Mouse (Mus musculus): ENCODE measurements around the gene Dusp3. TPM values are rescaled to one million over a fixed set of nuclear protein-coding genes. Genes with fewer than 3 reads are reported as not detected.

Gene Dusp3
- total RNA-seq, 1 experiment = 14.8 TPM

DNA sequence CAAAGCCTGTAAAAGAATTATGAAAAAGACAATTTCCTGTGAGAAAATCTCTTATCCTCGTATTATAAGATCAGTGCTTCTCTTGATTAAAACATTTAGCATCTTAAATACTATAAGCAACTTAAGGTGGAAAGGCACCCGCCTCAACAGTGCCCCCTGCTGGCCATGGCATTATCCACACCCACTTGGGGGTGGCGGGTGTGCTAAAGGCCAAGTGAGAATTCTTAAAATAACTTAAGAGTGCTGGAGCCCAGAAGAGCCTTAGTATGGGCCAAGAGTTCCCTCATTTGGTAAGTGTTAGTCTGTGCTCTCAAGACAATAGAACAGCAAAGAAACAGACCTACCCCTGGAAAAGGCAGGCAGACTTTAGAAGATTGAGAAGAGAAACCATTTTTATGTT lies 15.4 kb downstream of the Dusp3 start:
- Histone ChIP-seq H3K9ac (ENCODE audit: insufficient read depth, low read depth, low read length, poor library complexity, severe bottlenecking) (no peak overlapping the region), H3K36me3 (ENCODE audit: control insufficient read depth, insufficient read depth, low read length, poor library complexity, severe bottlenecking) (peaks cover 9% of the 10 kb centered on the region; the same call in 1 of the 2 replicates), H3K4me3 (ENCODE audit: insufficient read depth in 1 of 2, low read depth in 1 of 2, low read length in 2 of 2, poor library complexity in 1 of 2, severe bottlenecking in 1 of 2) (no peak overlapping the region), H3K27ac (ENCODE audit: insufficient read depth, low read depth, low read length, poor library complexity, severe bottlenecking) (no peak overlapping the region), H3K9me3 (ENCODE audit: control insufficient read depth, insufficient read depth, low read depth, low read length) (no peaks in the 10 kb centered on the region), H3K4me1 (ENCODE audit: control insufficient read depth in 2 of 2, insufficient read depth in 2 of 2, low read length in 2 of 2, poor library complexity in 1 of 2) (peaks cover 0 to 18% of the 10 kb centered on the region in 2 experiments; a peak in 2 of 4 replicates)
- in situ Hi-C loops (cut with MboI; ENCODE audit: low sequenced_read_pairs in 2 of 2, unreplicated experiment in 2 of 2) = no loop called here
- TF ChIP-seq ZC3H11A (IDR thresholded peaks at IDR 0.05; ENCODE audit: borderline replicate concordance, low read depth, low read length) = no peak
- TF ChIP-seq MAFK (IDR thresholded peaks at IDR 0.05; ENCODE audit: insufficient read depth, low read depth, low read length) = no peak
- TF ChIP-seq CHD2 (IDR thresholded peaks at IDR 0.05; ENCODE audit: low read depth, low read length) = no peak
- no peak for TF ChIP-seq ZNF384 (IDR thresholded peaks at IDR 0.05; ENCODE audit: low read depth, low read length)
- TF ChIP-seq HCFC1 (IDR thresholded peaks at IDR 0.05; ENCODE audit: borderline replicate concordance, insufficient read depth, low read length) = no peak
- no peak for DNase-seq (ENCODE audit: low read depth, low spot score)

DNA sequence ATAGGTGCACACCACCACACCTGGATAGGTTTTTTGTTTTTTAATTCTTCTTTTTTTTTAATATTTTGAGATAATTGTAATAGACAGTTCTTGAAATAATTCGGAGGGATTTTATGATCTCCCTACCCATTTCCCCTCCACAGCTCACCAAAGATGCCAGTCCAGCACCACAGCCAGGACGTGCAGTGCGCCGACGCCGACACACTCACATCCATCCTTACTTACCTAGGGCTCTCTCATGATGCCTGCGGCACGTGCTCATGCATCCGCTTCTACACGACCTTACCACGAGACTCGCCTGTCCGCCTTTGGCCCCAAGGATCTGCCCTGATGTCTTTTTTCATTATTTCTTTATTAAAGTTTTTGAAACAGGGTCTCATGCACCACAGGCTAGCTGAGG lies 17.0 kb downstream of the Dusp3 start:
- in situ Hi-C loops (cut with MboI; ENCODE audit: low sequenced_read_pairs in 2 of 2, unreplicated experiment in 2 of 2) = loop anchor here in 1 of 2 experiments (5.0 kb wide), 1 partner anchor 48 kb away; no protein-coding TSS in a partner anchor
- Histone ChIP-seq H3K4me3 (ENCODE audit: insufficient read depth in 1 of 2, low read depth in 1 of 2, low read length in 2 of 2, poor library complexity in 1 of 2, severe bottlenecking in 1 of 2) (no peak overlapping the region), H3K36me3 (ENCODE audit: control insufficient read depth, insufficient read depth, low read length, poor library complexity, severe bottlenecking) (peaks cover 8% of the 10 kb centered on the region; the same call in 1 of the 2 replicates), H3K27ac (ENCODE audit: insufficient read depth, low read depth, low read length, poor library complexity, severe bottlenecking) (no peak overlapping the region), H3K9ac (ENCODE audit: insufficient read depth, low read depth, low read length, poor library complexity, severe bottlenecking) (no peak overlapping the region), H3K9me3 (ENCODE audit: control insufficient read depth, insufficient read depth, low read depth, low read length) (no peaks in the 10 kb centered on the region), H3K4me1 (ENCODE audit: control insufficient read depth in 2 of 2, insufficient read depth in 2 of 2, low read length in 2 of 2, poor library complexity in 1 of 2) (peaks cover 0 to 18% of the 10 kb centered on the region in 2 experiments; a peak in 2 of 4 replicates)
- TF ChIP-seq ZC3H11A (IDR thresholded peaks at IDR 0.05; ENCODE audit: borderline replicate concordance, low read depth, low read length) = no peak
- no peak for TF ChIP-seq ZNF384 (IDR thresholded peaks at IDR 0.05; ENCODE audit: low read depth, low read length)
- no peak for TF ChIP-seq HCFC1 (IDR thresholded peaks at IDR 0.05; ENCODE audit: borderline replicate concordance, insufficient read depth, low read length)
- TF ChIP-seq CHD2 (IDR thresholded peaks at IDR 0.05; ENCODE audit: low read depth, low read length) = no peak
- no peak for TF ChIP-seq MAFK (IDR thresholded peaks at IDR 0.05; ENCODE audit: insufficient read depth, low read depth, low read length)
- no peak for DNase-seq (ENCODE audit: low read depth, low spot score)

DNA sequence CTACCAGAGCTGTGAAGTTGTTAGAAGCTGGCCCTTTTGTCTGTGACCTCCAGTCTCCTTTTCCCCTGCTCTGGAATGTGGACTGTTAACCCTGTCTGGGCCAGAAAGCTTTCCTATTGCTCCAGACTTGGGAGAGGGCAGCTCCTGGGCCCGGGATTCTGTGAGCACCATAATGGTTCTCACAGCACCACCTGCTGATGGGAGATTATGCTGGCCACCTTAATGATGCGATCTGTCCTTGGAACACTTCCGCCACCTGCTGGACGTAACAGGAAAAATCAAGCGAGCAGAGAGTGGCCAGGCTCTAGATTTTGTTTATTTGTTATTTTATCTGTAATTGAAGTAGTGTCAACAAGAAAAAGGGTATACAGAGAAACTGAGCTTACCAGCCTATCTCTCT lies 18.0 kb downstream of the Dusp3 start:
- Histone ChIP-seq H3K4me3 (ENCODE audit: insufficient read depth in 1 of 2, low read depth in 1 of 2, low read length in 2 of 2, poor library complexity in 1 of 2, severe bottlenecking in 1 of 2) (no peak overlapping the region), H3K9ac (ENCODE audit: insufficient read depth, low read depth, low read length, poor library complexity, severe bottlenecking) (no peak overlapping the region), H3K9me3 (ENCODE audit: control insufficient read depth, insufficient read depth, low read depth, low read length) (no peaks in the 10 kb centered on the region), H3K36me3 (ENCODE audit: control insufficient read depth, insufficient read depth, low read length, poor library complexity, severe bottlenecking) (no peaks in the 10 kb centered on the region), H3K4me1 (ENCODE audit: control insufficient read depth in 2 of 2, insufficient read depth in 2 of 2, low read length in 2 of 2, poor library complexity in 1 of 2) (peaks cover 0 to 13% of the 10 kb centered on the region in 2 experiments; a peak in 2 of 4 replicates), H3K27ac (ENCODE audit: insufficient read depth, low read depth, low read length, poor library complexity, severe bottlenecking) (no peak overlapping the region)
- peak; percentile 85 for DNase-seq (ENCODE audit: low read depth, low spot score)
- TF ChIP-seq MAFK (IDR thresholded peaks at IDR 0.05; ENCODE audit: insufficient read depth, low read depth, low read length) (0 out of 2 replicates have a peak, but pooled peaks have one; percentile 4), CHD2 (IDR thresholded peaks at IDR 0.05; ENCODE audit: low read depth, low read length) (no peak), ZC3H11A (IDR thresholded peaks at IDR 0.05; ENCODE audit: borderline replicate concordance, low read depth, low read length) (peak; percentile 95), ZNF384 (IDR thresholded peaks at IDR 0.05; ENCODE audit: low read depth, low read length) (0 out of 2 replicates have a peak, but pooled peaks have one; percentile 5)
- in situ Hi-C loops (cut with MboI; ENCODE audit: low sequenced_read_pairs in 2 of 2, unreplicated experiment in 2 of 2) = loop anchor here in 1 of 2 experiments (5.0 kb wide), 1 partner anchor 46 kb away; no protein-coding TSS in a partner anchor

DNA sequence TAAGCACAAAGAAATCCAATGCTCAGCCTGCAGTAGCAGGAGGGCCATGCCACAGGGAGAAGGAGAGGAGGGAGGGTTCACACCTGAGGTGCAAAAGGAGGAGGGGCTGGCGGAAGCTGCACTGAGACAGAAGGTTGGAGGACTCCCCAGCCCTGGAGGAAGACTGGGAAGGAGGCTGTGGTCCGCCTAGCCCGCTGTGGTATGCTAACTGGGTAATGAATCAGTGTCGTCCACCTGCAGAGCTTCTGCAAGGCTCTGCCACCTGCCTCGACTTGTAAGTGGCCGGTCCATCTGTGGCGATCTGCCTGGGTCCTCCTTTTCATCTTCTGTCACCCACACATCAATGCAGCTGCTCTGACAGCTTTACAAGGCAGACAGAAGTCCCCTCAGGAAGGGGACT lies 18.5 kb downstream of the Dusp3 start:
- no peak overlapping the region for H3K4me3 ChIP-seq (ENCODE audit: insufficient read depth in 1 of 2, low read depth in 1 of 2, low read length in 2 of 2, poor library complexity in 1 of 2, severe bottlenecking in 1 of 2)
- no peaks in the 10 kb centered on the region for H3K36me3 ChIP-seq (ENCODE audit: control insufficient read depth, insufficient read depth, low read length, poor library complexity, severe bottlenecking)
- in situ Hi-C loops (cut with MboI; ENCODE audit: low sequenced_read_pairs in 2 of 2, unreplicated experiment in 2 of 2) = loop anchor here in 1 of 2 experiments (5.0 kb wide), 1 partner anchor 46 kb away; no protein-coding TSS in a partner anchor
- H3K9me3 ChIP-seq (ENCODE audit: control insufficient read depth, insufficient read depth, low read depth, low read length) = no peaks in the 10 kb centered on the region
- peaks cover 0 to 13% of the 10 kb centered on the region in 2 experiments; a peak in 2 of 4 replicates for H3K4me1 ChIP-seq (ENCODE audit: control insufficient read depth in 2 of 2, insufficient read depth in 2 of 2, low read length in 2 of 2, poor library complexity in 1 of 2)
- no peak for TF ChIP-seq MAFK (IDR thresholded peaks at IDR 0.05; ENCODE audit: insufficient read depth, low read depth, low read length)
- TF ChIP-seq CHD2 (IDR thresholded peaks at IDR 0.05; ENCODE audit: low read depth, low read length) = no peak
- TF ChIP-seq ZC3H11A (IDR thresholded peaks at IDR 0.05; ENCODE audit: borderline replicate concordance, low read depth, low read length) = no peak
- no peak for TF ChIP-seq HCFC1 (IDR thresholded peaks at IDR 0.05; ENCODE audit: borderline replicate concordance, insufficient read depth, low read length)
- TF ChIP-seq ZNF384 (IDR thresholded peaks at IDR 0.05; ENCODE audit: low read depth, low read length) = no peak
- H3K9ac ChIP-seq (ENCODE audit: insufficient read depth, low read depth, low read length, poor library complexity, severe bottlenecking) = no peak overlapping the region
- no peak overlapping the region for H3K27ac ChIP-seq (ENCODE audit: insufficient read depth, low read depth, low read length, poor library complexity, severe bottlenecking)
- no peak for DNase-seq (ENCODE audit: low read depth, low spot score)
